Mouse (Mus musculus) liver, adult 2 months (tissue): Measurements from ENCODE around the gene Cd36. TPM values are rescaled to one million over a fixed set of nuclear protein-coding genes. Genes with fewer than 3 reads are reported as not detected.

Source experiments
- DNase-seq: peaks from one replicate; pipeline ENCODE4 v3.0.0-alpha.2; 2011; ENCODE audit warnings: low read depth, low spot score; ENCODE audit errors: extremely low read depth
- H3K27ac ChIP-seq: fragments of 200-500 bp; replicated peaks from 2 replicates; pipeline ENCODE4 v1.5.1; 2012; ENCODE audit warnings: low read depth, mild to moderate bottlenecking, control low read depth, inconsistent platforms, low read length; ENCODE audit not compliant: insufficient read depth
- H3K27me3 ChIP-seq: fragments of 200-500 bp; 2 replicates; pipeline ENCODE4 v1.6.1; 2012; ENCODE audit warnings: mild to moderate bottlenecking, moderate library complexity, low read length, inconsistent platforms; ENCODE audit not compliant: control insufficient read depth, insufficient read depth
- H3K36me3 ChIP-seq: fragments of 200-500 bp; 2 replicates; pipeline ENCODE4 v1.6.1; 2012; ENCODE audit warnings: low read length, inconsistent platforms; ENCODE audit not compliant: control insufficient read depth, insufficient read depth
- H3K4me1 ChIP-seq: fragments of 200-500 bp; 2 replicates; pipeline ENCODE4 v1.6.1; 2011; ENCODE audit warnings: low read length; ENCODE audit not compliant: control insufficient read depth, insufficient read depth
- H3K4me3 ChIP-seq: fragments of 200-500 bp; 2 replicates; pipeline ENCODE4 v1.5.1; 2011; ENCODE audit warnings: low read depth, mild to moderate bottlenecking, control low read depth, low read length, moderate library complexity; ENCODE audit not compliant: insufficient read depth
- H3K79me2 ChIP-seq: fragments of 200-500 bp; 2 replicates; pipeline ENCODE4 v1.6.1; 2012; ENCODE audit warnings: inconsistent platforms, mild to moderate bottlenecking, low read length, moderate library complexity; ENCODE audit not compliant: control insufficient read depth, insufficient read depth
- H3K9ac ChIP-seq: fragments of 200-500 bp; 2 replicates; pipeline ENCODE4 v1.6.1; 2012; ENCODE audit warnings: low read depth, mild to moderate bottlenecking, control low read depth, inconsistent platforms, low read length
- CTCF ChIP-seq: fragments of 200-500 bp; IDR thresholded peaks from 2 replicates; pipeline ENCODE4 v1.5.1; 2011; ENCODE audit warnings: low read depth, low read length, control low read depth
- POLR2A ChIP-seq: fragments of 200-500 bp; IDR thresholded peaks from 2 replicates; pipeline ENCODE4 v1.6.1; 2011; ENCODE audit warnings: low read length, control low read depth; ENCODE audit not compliant: insufficient read depth; ENCODE audit errors: extremely low read depth
- WGBS: fragments of 180-500 bp; shearing (Covaris S2); methylation state at CpG from one replicate; pipeline ENCODE4 v1.1.7; 2018; 5-methylcytosine and 5-hydroxymethylcytosine counted together
- polyA plus RNA-seq: library from polyadenylated mRNA; depleted of rRNA; stranded (reverse); fragments of >200 nt; gene quantifications from 2 replicates; pipeline ENCODE4 v1.2.3, GENCODE M21; 2012
- total RNA-seq: library from RNA; depleted of rRNA; stranded (reverse); fragments of >200 nt; gene quantifications from 2 replicates; pipeline ENCODE4 v1.2.3, GENCODE M21; 2014

The Cd36 gene
- total and polyA plus RNA-seq, 2 experiments: 3.6 to 73.3 TPM

- no peak overlapping the region for H3K27ac ChIP-seq
These were observed 11.6 kb downstream of the Cd36 start for GRCm38 (mm10) chr5:17877044-17877443.

GRCm38 (mm10) chr5:17876637-17877036 is 12.0 kb downstream of the Cd36 start:
- H3K4me3 ChIP-seq: peak overlapping the region; percentile 21; the same call in 1 of the 2 replicates
- H3K27me3 ChIP-seq: no peaks in the 10 kb centered on the region
- no peak for TF ChIP-seq POLR2A
- TF ChIP-seq CTCF: no peak
- peak overlapping the region; percentile 30; the same call in 1 of the 2 replicates for H3K9ac ChIP-seq
- no peaks in the 10 kb centered on the region for H3K36me3 ChIP-seq
- H3K79me2 ChIP-seq: no peaks in the 10 kb centered on the region
- DNase-seq: peak; percentile 93
- H3K4me1 ChIP-seq: peaks cover 13% of the 10 kb centered on the region
- no peak overlapping the region for H3K27ac ChIP-seq
- 8% methylated on average over 3 of the region's 3 CpGs for WGBS

More at GRCm38 (mm10) chr5:17877044-17877443, 11.6 kb downstream of the Cd36 start:
- Histone ChIP-seq H3K9ac (peak overlapping the region; percentile 30; the same call in 1 of the 2 replicates), H3K4me3 (peak overlapping the region; percentile 21; the same call in 1 of the 2 replicates), H3K36me3 (no peaks in the 10 kb centered on the region), H3K27me3 (no peaks in the 10 kb centered on the region), H3K4me1 (peaks cover 13% of the 10 kb centered on the region), H3K79me2 (no peaks in the 10 kb centered on the region)
- whole genome bisulfite sequencing: 21% methylated on average over 7 of the region's 7 CpGs
- TF ChIP-seq POLR2A (no peak), CTCF (no peak)
- peak; percentile 77 for DNase-seq

- Histone ChIP-seq H3K9ac (no peak overlapping the region), H3K79me2 (no peaks in the 10 kb centered on the region), H3K36me3 (no peaks in the 10 kb centered on the region), H3K27me3 (no peaks in the 10 kb centered on the region), H3K27ac (no peak overlapping the region), H3K4me1 (peaks cover 5% of the 10 kb centered on the region), H3K4me3 (no peak overlapping the region)
- DNase-seq: no peak
- WGBS: 94% methylated on average over 2 of the region's 2 CpGs
- TF ChIP-seq CTCF (no peak), POLR2A (no peak)
These were observed 14.3 kb downstream of the Cd36 start for GRCm38 (mm10) chr5:17874335-17874734.

GRCm38 (mm10) chr5:17865432-17865831 is 23.2 kb downstream of the Cd36 start:
- H3K9ac ChIP-seq: no peak overlapping the region
- no peak overlapping the region for H3K27ac ChIP-seq
- H3K4me3 ChIP-seq: no peak overlapping the region
- no peaks in the 10 kb centered on the region for H3K27me3 ChIP-seq
- DNase-seq: no peak
- H3K4me1 ChIP-seq: no peaks in the 10 kb centered on the region
- no peaks in the 10 kb centered on the region for H3K79me2 ChIP-seq
- no peaks in the 10 kb centered on the region for H3K36me3 ChIP-seq
- TF ChIP-seq CTCF: no peak
- TF ChIP-seq POLR2A: no peak

- no peak overlapping the region for H3K4me3 ChIP-seq
- no peak for TF ChIP-seq POLR2A
- TF ChIP-seq CTCF: no peak
- H3K27me3 ChIP-seq: no peaks in the 10 kb centered on the region
- H3K4me1 ChIP-seq: no peaks in the 10 kb centered on the region
- H3K9ac ChIP-seq: no peak overlapping the region
- no peak overlapping the region for H3K27ac ChIP-seq
- no peaks in the 10 kb centered on the region for H3K79me2 ChIP-seq
- peak; percentile 94 for DNase-seq
- WGBS: 30% methylated on average over 2 of the region's 2 CpGs
- no peaks in the 10 kb centered on the region for H3K36me3 ChIP-seq
These were observed 25.5 kb downstream of the Cd36 start for GRCm38 (mm10) chr5:17863085-17863484.

- no peak overlapping the region for H3K9ac ChIP-seq
- WGBS: 80% methylated on average over 3 of the region's 3 CpGs
- no peaks in the 10 kb centered on the region for H3K36me3 ChIP-seq
- no peak for DNase-seq
- no peak overlapping the region for H3K4me3 ChIP-seq
- TF ChIP-seq CTCF: no peak
- no peak for TF ChIP-seq POLR2A
- no peaks in the 10 kb centered on the region for H3K27me3 ChIP-seq
- H3K79me2 ChIP-seq: no peaks in the 10 kb centered on the region
- H3K4me1 ChIP-seq: no peaks in the 10 kb centered on the region
- no peak overlapping the region for H3K27ac ChIP-seq
These were observed 30.2 kb downstream of the Cd36 start for GRCm38 (mm10) chr5:17858399-17858798.
